Mouse (Mus musculus) testis, postnatal 14 days (tissue): Measurements from ENCODE around the gene Cbfa2t2.
A peak's percentile ranks its signal among the peaks of the same experiment; 100 is the strongest.

ENCODE experiments used
- DNase-seq: peaks from one replicate; pipeline ENCODE4 v3.0.0; 2021; ENCODE audit warnings: low spot score

Cbfa2t2 gene

DNA sequence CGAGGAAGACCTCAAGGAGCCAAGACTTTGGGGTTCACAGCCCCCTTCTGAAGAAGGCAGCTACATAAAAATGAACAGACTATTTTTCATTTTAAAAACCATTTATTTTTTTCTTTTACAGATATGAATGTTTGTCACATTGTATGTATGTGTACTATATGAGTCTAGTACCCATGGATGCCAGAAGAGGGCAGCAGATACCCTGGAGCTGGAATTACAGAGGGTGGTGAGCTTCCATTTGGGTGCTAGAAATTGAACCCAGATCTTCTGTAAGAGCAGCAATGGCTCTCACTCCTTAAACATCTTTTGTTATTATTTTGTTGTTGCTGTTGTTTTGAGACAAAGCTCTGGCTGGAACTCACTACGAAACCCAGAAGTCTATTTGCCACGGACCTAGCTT lies 10.8 kb upstream of the Cbfa2t2 start:
- no peak for DNase-seq

GRCm38 (mm10) chr2:154426188-154426904 lies 9.9 kb upstream of the Cbfa2t2 start:
- DNase-seq, result no peak

- no peak for DNase-seq
These were observed 9.1 kb upstream of the Cbfa2t2 start for GRCm38 (mm10) chr2:154426905-154427852.

- DNase-seq, result peak; percentile 76
These were observed 8.4 kb upstream of the Cbfa2t2 start for GRCm38 (mm10) chr2:154427853-154428360.

DNA sequence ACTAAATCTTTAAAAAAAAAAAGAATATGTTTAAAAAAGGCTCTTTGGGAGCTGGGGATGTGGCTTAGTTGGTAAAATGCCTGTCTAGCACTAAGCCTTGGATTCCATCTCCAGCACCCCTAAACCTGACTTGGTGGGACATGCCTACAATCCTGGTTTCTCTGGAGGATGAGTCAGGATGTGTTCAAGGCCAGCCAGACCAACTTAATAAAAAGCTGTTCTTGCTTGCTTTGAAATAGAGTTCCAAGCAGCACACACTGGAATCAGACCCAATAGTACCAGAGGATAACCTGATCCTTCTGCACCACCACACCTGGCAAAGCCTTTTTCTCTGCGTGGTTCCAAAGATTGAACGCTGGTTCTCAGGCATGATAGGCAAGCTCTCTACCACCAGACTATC lies 5.7 kb upstream of the Cbfa2t2 start:
- no peak for DNase-seq

GRCm38 (mm10) chr2:154432696-154433095 lies 3.6 kb upstream of the Cbfa2t2 start:
- no peak for DNase-seq

- no peak for DNase-seq
These were observed 2.9 kb upstream of the Cbfa2t2 start for GRCm38 (mm10) chr2:154433391-154433790.

DNA sequence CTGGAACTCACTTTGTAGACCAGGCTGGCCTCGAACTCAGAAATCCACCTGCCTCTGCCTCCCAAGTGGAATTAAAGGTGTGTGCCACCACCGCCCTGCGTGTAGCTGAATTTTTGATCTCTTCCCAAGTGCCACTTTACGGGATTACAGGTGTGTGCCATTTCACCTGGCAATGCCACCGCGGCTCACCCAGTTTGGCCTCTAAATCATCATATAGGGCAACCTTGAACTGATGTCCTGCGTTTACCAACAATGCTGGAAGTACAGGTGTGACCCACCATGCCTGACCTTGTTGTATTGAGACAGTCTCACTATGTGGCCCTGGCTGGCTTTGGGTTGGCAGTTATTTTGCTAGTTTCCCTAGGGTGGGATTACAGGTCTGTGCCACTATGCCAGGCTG lies 1.6 kb upstream of the Cbfa2t2 start:
- no peak for DNase-seq

- DNase-seq, result peak; percentile 99
These were observed 214 bp upstream of the Cbfa2t2 start for GRCm38 (mm10) chr2:154436076-154436457.

- DNase-seq, result no peak
These were observed 878 bp downstream of the Cbfa2t2 start for GRCm38 (mm10) chr2:154437191-154437527.

GRCm38 (mm10) chr2:154440453-154440852 lies 4.2 kb downstream of the Cbfa2t2 start:
- no peak for DNase-seq

GRCm38 (mm10) chr2:154447821-154448220 lies 11.5 kb downstream of the Cbfa2t2 start:
- no peak for DNase-seq

- no peak for DNase-seq
These were observed 12.4 kb downstream of the Cbfa2t2 start for GRCm38 (mm10) chr2:154448633-154449032.

GRCm38 (mm10) chr2:154452951-154453350 lies 16.7 kb downstream of the Cbfa2t2 start:
- DNase-seq, result no peak

DNA sequence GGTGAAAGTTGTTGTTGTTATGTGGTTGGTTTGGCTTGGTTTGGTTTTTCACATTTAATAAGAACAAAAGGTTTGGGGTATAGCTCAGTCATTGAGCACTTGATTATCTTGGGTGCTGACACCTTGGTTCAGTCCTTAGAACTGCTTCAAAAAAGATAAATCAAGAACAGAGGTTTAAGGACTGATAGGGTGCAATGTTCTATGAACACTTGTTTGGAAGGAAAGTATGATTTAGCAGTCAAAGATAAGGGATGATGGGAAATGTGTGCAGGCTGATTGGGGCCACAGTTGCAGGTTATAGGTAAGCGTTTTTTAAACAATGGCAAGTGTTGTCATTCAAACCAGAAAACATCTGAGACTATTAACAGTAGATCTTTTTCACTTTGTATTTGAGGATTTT lies 17.8 kb downstream of the Cbfa2t2 start:
- no peak for DNase-seq

GRCm38 (mm10) chr2:154454605-154455004 lies 18.3 kb downstream of the Cbfa2t2 start:
- no peak for DNase-seq

- peak; percentile 27 for DNase-seq
These were observed 19.5 kb downstream of the Cbfa2t2 start for GRCm38 (mm10) chr2:154455776-154456175.

- no peak for DNase-seq
These were observed 20.3 kb downstream of the Cbfa2t2 start for GRCm38 (mm10) chr2:154456621-154457020.

DNA sequence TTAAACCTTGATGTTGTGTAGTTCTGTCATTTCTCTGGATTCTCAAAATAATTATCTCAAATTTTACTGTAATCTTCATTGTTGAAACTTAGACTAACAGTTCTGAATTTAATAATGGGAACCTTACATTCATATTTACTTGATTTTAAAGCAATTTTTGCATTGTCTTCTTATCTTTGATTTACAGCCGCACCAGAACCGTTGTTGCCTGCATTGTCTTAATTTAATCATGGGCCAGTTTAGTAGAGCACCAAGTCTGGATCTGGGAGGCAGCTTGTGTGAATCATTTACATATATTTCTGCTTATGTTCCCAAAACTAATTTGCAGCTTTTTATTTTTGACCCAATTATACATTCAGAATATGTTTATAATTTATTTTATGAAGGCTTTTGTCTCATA lies 23.0 kb downstream of the Cbfa2t2 start:
- DNase-seq, result no peak

GRCm38 (mm10) chr2:154459851-154460250 lies 23.6 kb downstream of the Cbfa2t2 start:
- DNase-seq, result no peak

GRCm38 (mm10) chr2:154463621-154464198 lies 27.4 kb downstream of the Cbfa2t2 start:
- DNase-seq, result no peak

GRCm38 (mm10) chr2:154465914-154466335 lies 29.6 kb downstream of the Cbfa2t2 start:
- no peak for DNase-seq

DNA sequence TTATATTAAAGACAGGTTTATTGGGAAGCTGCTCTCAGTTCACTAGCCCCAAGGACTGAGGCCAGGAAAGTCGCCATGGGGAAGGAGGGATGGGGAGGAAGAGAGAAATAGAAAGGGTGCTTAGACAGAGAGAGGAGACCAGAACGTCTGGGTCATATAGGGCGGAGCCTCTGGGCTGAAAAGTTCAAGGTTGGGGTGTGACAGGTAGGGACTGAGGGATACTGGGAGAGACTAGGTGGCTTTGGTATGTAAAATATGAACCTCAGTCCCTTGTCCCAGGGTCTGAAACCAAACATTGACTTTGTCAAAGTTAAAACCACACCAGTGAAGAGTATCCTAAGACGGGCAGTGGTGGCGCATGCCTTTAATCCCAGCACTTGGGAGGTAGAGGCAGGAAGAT lies 30.9 kb downstream of the Cbfa2t2 start:
- DNase-seq, result no peak
